Mouse (Mus musculus) stomach, embryonic 16.5 days (tissue): ENCODE results near the gene Wasl. TPM values are rescaled to one million over a fixed set of nuclear protein-coding genes. Genes with fewer than 3 reads are reported as not detected.

ENCODE experiments used
- ATAC-seq: fragments of 200-750 bp; cut with Nextera tagmentation; 2 replicates; pipeline ENCODE4 v1.8.0; 2017; ENCODE audit warnings: moderate number of reproducible peaks, moderate TSS enrichment; ENCODE audit not compliant: insufficient read depth, low FRiP score
- H3K27ac ChIP-seq: fragments of 300-500 bp; sonication (generic); 2 replicates; pipeline ENCODE4 v1.5.1; 2014; ENCODE audit warnings: low read length
- H3K27me3 ChIP-seq: fragments of 300-500 bp; sonication (generic); 2 replicates; pipeline ENCODE4 v1.6.1; 2014; ENCODE audit warnings: low read length, control low read depth, mixed read lengths; ENCODE audit not compliant: control insufficient read depth, insufficient read depth
- H3K36me3 ChIP-seq: fragments of 300-500 bp; sonication (generic); 2 replicates; pipeline ENCODE4 v1.6.1; 2014; ENCODE audit warnings: low read length; ENCODE audit not compliant: control insufficient read depth, insufficient read depth
- H3K4me1 ChIP-seq: fragments of 300-500 bp; sonication (generic); 2 replicates; pipeline ENCODE4 v1.6.1; 2014; ENCODE audit warnings: low read length, control low read depth, mixed read lengths; ENCODE audit not compliant: control insufficient read depth, insufficient read depth
- H3K4me2 ChIP-seq: fragments of 300-500 bp; sonication (generic); 2 replicates; pipeline ENCODE4 v1.6.1; 2014; ENCODE audit warnings: low read depth, low read length, mixed read lengths
- H3K4me3 ChIP-seq: fragments of 300-500 bp; sonication (generic); replicated peaks from 2 replicates; pipeline ENCODE4 v1.5.1; 2014; ENCODE audit warnings: mild to moderate bottlenecking, low read length
- H3K9ac ChIP-seq: fragments of 300-500 bp; sonication (generic); 2 replicates; pipeline ENCODE4 v1.6.1; 2014; ENCODE audit warnings: low read length
- H3K9me3 ChIP-seq: fragments of 300-500 bp; sonication (generic); replicated peaks from 2 replicates; pipeline ENCODE4 v1.6.1; 2016; ENCODE audit warnings: low read length, control low read depth; ENCODE audit not compliant: control insufficient read depth
- WGBS: fragments of 180-500 bp; shearing (Covaris S2); extraction: QIAGEN DNeasy Blood & Tissue Kit; methylation state at CpG from one replicate; pipeline ENCODE4 v1.1.7; 2014; 5-methylcytosine and 5-hydroxymethylcytosine counted together
- polyA plus RNA-seq: library from polyadenylated mRNA; unstranded; fragments of >200 nt; fragmentation: Nextera tagmentation; extraction: Ambion mirVana; gene quantifications from 2 replicates; pipeline ENCODE4 v1.2.1, GENCODE M21; 2015

The Wasl gene
- polyA plus RNA-seq, 1 experiment from 2014 or later: 54.3 TPM

- 85% methylated on average over 5 of the region's 5 CpGs for WGBS
- Histone ChIP-seq H3K4me2 (no peak overlapping the region), H3K27me3 (no peaks in the 10 kb centered on the region), H3K36me3 (no peaks in the 10 kb centered on the region), H3K9ac (no peak overlapping the region), H3K27ac (no peak overlapping the region), H3K4me1 (0 out of 2 replicates have a peak, but pooled peaks cover 3% of the 10 kb centered on the region), H3K9me3 (no peaks in the 10 kb centered on the region), H3K4me3 (no peak overlapping the region)
- ATAC-seq: no peak
Measured at GRCm38 (mm10) chr6:24568963-24569362, 95.8 kb downstream of the Wasl start.

- H3K9me3 ChIP-seq: no peaks in the 10 kb centered on the region
- no peak for ATAC-seq
- H3K4me3 ChIP-seq: no peak overlapping the region
- 90% methylated on average over 1 of the region's 1 CpGs for WGBS
- no peaks in the 10 kb centered on the region for H3K27me3 ChIP-seq
- no peak overlapping the region for H3K9ac ChIP-seq
- no peak overlapping the region for H3K4me2 ChIP-seq
- no peaks in the 10 kb centered on the region for H3K4me1 ChIP-seq
- no peaks in the 10 kb centered on the region for H3K36me3 ChIP-seq
- no peak overlapping the region for H3K27ac ChIP-seq
Measured at GRCm38 (mm10) chr6:24564886-24565285, 99.9 kb downstream of the Wasl start.

GRCm38 (mm10) chr6:24564081-24564480, 100.7 kb downstream of the Wasl start:
- WGBS: 65% methylated on average over 9 of the region's 9 CpGs
- no peak overlapping the region for H3K4me2 ChIP-seq

More at GRCm38 (mm10) chr6:24564081-24564480, 100.7 kb downstream of the Wasl start:
- H3K4me1 ChIP-seq: no peaks in the 10 kb centered on the region
- ATAC-seq: no peak
- H3K4me3 ChIP-seq: no peak overlapping the region
- H3K9me3 ChIP-seq: no peaks in the 10 kb centered on the region
- H3K9ac ChIP-seq: no peak overlapping the region
- H3K27ac ChIP-seq: no peak overlapping the region
- H3K27me3 ChIP-seq: no peaks in the 10 kb centered on the region
- H3K36me3 ChIP-seq: no peaks in the 10 kb centered on the region

Other genes starting within 250 kb of the Wasl start
- 0.06 TPM in 1 of 2 replicates, not detected in the other for gene Iqub, start 149.9 kb downstream of the Wasl start, polyA plus RNA-seq
- gene Ndufa5, start 137.0 kb downstream of the Wasl start, polyA plus RNA-seq: 320 and 383 TPM in 2 replicates
- 0.10 TPM in 1 of 2 replicates, not detected in the other for gene Asb15, start 136.9 kb downstream of the Wasl start, polyA plus RNA-seq
- gene Lmod2, start 67.2 kb downstream of the Wasl start, polyA plus RNA-seq: 0.30 and 1.9 TPM in 2 replicates
- not detected in 2 replicates for gene Hyal6, start 68.2 kb upstream of the Wasl start, polyA plus RNA-seq
- not detected in 2 replicates for gene Hyal4, start 83.3 kb upstream of the Wasl start, polyA plus RNA-seq
- gene Spam1, start 126.2 kb upstream of the Wasl start, polyA plus RNA-seq: not detected in 2 replicates
- 1.1 and 2.0 TPM in 2 replicates for gene Hyal5, start 193.0 kb upstream of the Wasl start, polyA plus RNA-seq